Mouse (Mus musculus) kidney, embryonic 16.5 days (tissue): ENCODE results near the gene Rnase4. TPM values are rescaled to one million over a fixed set of nuclear protein-coding genes. Genes with fewer than 3 reads are reported as not detected.

Source experiments
- ATAC-seq: fragments of 200-750 bp; cut with Nextera tagmentation; 2 replicates; pipeline ENCODE4 v1.8.0; 2017; ENCODE audit warnings: moderate TSS enrichment; ENCODE audit not compliant: low FRiP score, low TSS enrichment
- H3K27ac ChIP-seq: fragments of 300-500 bp; sonication (generic); 2 replicates; pipeline ENCODE4 v1.5.1; 2014; ENCODE audit warnings: low read length
- H3K27me3 ChIP-seq: fragments of 300-500 bp; sonication (generic); 2 replicates; pipeline ENCODE4 v1.6.1; 2014; ENCODE audit warnings: low read length, control low read depth, mixed read lengths; ENCODE audit not compliant: insufficient read depth
- H3K36me3 ChIP-seq: fragments of 300-500 bp; sonication (generic); 2 replicates; pipeline ENCODE4 v1.6.1; 2014; ENCODE audit warnings: low read length, control low read depth, mixed read lengths; ENCODE audit not compliant: insufficient read depth
- H3K4me1 ChIP-seq: fragments of 300-500 bp; sonication (generic); 2 replicates; pipeline ENCODE4 v1.6.1; 2014; ENCODE audit warnings: low read length, control low read depth, mixed read lengths; ENCODE audit not compliant: insufficient read depth
- H3K4me2 ChIP-seq: fragments of 300-500 bp; sonication (generic); replicated peaks from 2 replicates; pipeline ENCODE4 v1.6.1; 2014; ENCODE audit warnings: low read depth, low read length
- H3K4me3 ChIP-seq: fragments of 300-500 bp; sonication (generic); 2 replicates; pipeline ENCODE4 v1.5.1; 2014; ENCODE audit warnings: mild to moderate bottlenecking, low read length
- H3K9ac ChIP-seq: fragments of 300-500 bp; sonication (generic); replicated peaks from 2 replicates; pipeline ENCODE4 v1.6.1; 2014; ENCODE audit warnings: low read length
- H3K9me3 ChIP-seq: fragments of 300-500 bp; sonication (generic); 2 replicates; pipeline ENCODE4 v1.6.1; 2016; ENCODE audit warnings: low read length, control low read depth
- WGBS: fragments of 180-500 bp; shearing (Covaris S2); extraction: QIAGEN DNeasy Blood & Tissue Kit; methylation state at CpG from one replicate; pipeline ENCODE4 v1.1.7; 2014; 5-methylcytosine and 5-hydroxymethylcytosine counted together
- polyA plus RNA-seq: library from polyadenylated mRNA; unstranded; fragments of >200 nt; fragmentation: Nextera tagmentation; extraction: Ambion mirVana; gene quantifications from 2 replicates; pipeline ENCODE4 v1.2.1, GENCODE M21; 2015

Gene Rnase4
- 45.5 and 47.7 TPM in 2 replicates for polyA plus RNA-seq

GRCm38 (mm10) chr14:51090921-51091900 lies at the start of gene Rnase4, which contains the start of gene Ang:
Gene Rnase4, plus strand, starts transcription at chr14:51091077.
Gene Ang, plus strand, starts transcription at chr14:51091150.
- H3K9me3 ChIP-seq, result no peaks in the 10 kb centered on the region
- ATAC-seq, result peak; percentile 10; the same call in 1 of the 2 replicates
- peaks cover 13% of the 10 kb centered on the region for H3K4me1 ChIP-seq
- peak within 1 kb of the TSS; percentile 80 for H3K4me2 ChIP-seq
- H3K9ac ChIP-seq, result peak within 1 kb of the TSS; percentile 79
- H3K27me3 ChIP-seq, result no peaks in the 10 kb centered on the region
- H3K4me3 ChIP-seq, result peak within 1 kb of the TSS; percentile 89
- no peaks in the 10 kb centered on the region for H3K36me3 ChIP-seq
- H3K27ac ChIP-seq, result peak within 1 kb of the TSS; percentile 93
- 6% methylated on average over 33 of the region's 33 CpGs for WGBS

GRCm38 (mm10) chr14:51041769-51042168 lies 49.1 kb upstream of the Rnase4 start, which contains the start of gene Rnase9:
Gene Rnase9, minus strand, starts transcription at chr14:51041869.
- H3K9me3 ChIP-seq, result no peaks in the 10 kb centered on the region
- no peaks in the 10 kb centered on the region for H3K27me3 ChIP-seq
- no peaks in the 10 kb centered on the region for H3K36me3 ChIP-seq
- H3K4me2 ChIP-seq, result no peak within 1 kb of the TSS
- H3K4me1 ChIP-seq, result no peaks in the 10 kb centered on the region
- WGBS, result 74% methylated on average over 6 of the region's 6 CpGs
- H3K4me3 ChIP-seq, result no peak within 1 kb of the TSS
- no peak within 1 kb of the TSS for H3K27ac ChIP-seq
- H3K9ac ChIP-seq, result no peak within 1 kb of the TSS
- no peak for ATAC-seq

- H3K4me3 ChIP-seq, result no peak overlapping the region
- H3K9me3 ChIP-seq, result no peaks in the 10 kb centered on the region
- H3K27ac ChIP-seq, result no peak overlapping the region
- no peaks in the 10 kb centered on the region for H3K36me3 ChIP-seq
- no peak overlapping the region for H3K4me2 ChIP-seq
- ATAC-seq, result no peak
- no peaks in the 10 kb centered on the region for H3K27me3 ChIP-seq
- H3K4me1 ChIP-seq, result no peaks in the 10 kb centered on the region
- H3K9ac ChIP-seq, result no peak overlapping the region
- WGBS, result 18% methylated on average over 5 of the region's 5 CpGs
Measured at GRCm38 (mm10) chr14:51047846-51048245, 43.0 kb upstream of the Rnase4 start.

- 0 out of 2 replicates have a peak, but pooled peaks cover 6% of the 10 kb centered on the region for H3K4me1 ChIP-seq
- H3K27me3 ChIP-seq, result no peaks in the 10 kb centered on the region
- no peak within 1 kb of the TSS for H3K27ac ChIP-seq
- 90% methylated on average over 2 of the region's 2 CpGs for WGBS
- H3K36me3 ChIP-seq, result no peaks in the 10 kb centered on the region
- no peak within 1 kb of the TSS for H3K4me2 ChIP-seq
- H3K4me3 ChIP-seq, result no peak within 1 kb of the TSS
- H3K9me3 ChIP-seq, result no peaks in the 10 kb centered on the region
- no peak within 1 kb of the TSS for H3K9ac ChIP-seq
- no peak for ATAC-seq
Measured at GRCm38 (mm10) chr14:51050063-51050462, 40.8 kb upstream of the Rnase4 start, which contains the start of gene Rnase11. Gene Rnase11, minus strand, starts transcription at chr14:51050163.

- H3K4me3 ChIP-seq, result no peak overlapping the region
- ATAC-seq, result 0 out of 2 replicates have a peak, but pooled peaks have one; percentile 64
- H3K4me1 ChIP-seq, result 0 out of 2 replicates have a peak, but pooled peaks cover 6% of the 10 kb centered on the region
- no peaks in the 10 kb centered on the region for H3K27me3 ChIP-seq
- H3K9ac ChIP-seq, result no peak overlapping the region
- H3K27ac ChIP-seq, result no peak overlapping the region
- no peaks in the 10 kb centered on the region for H3K9me3 ChIP-seq
- WGBS, result 39% methylated on average over 5 of the region's 5 CpGs
- H3K4me2 ChIP-seq, result no peak overlapping the region
- H3K36me3 ChIP-seq, result no peaks in the 10 kb centered on the region
Measured at GRCm38 (mm10) chr14:51051941-51052340, 38.9 kb upstream of the Rnase4 start.

GRCm38 (mm10) chr14:51053176-51053575 lies 37.7 kb upstream of the Rnase4 start:
- Histone ChIP-seq H3K4me3 (no peak overlapping the region), H3K4me2 (0 out of 2 replicates have a peak overlapping the region, but pooled peaks have one; percentile 8), H3K27ac (peak overlapping the region; percentile 35; the same call in 1 of the 2 replicates), H3K9me3 (no peaks in the 10 kb centered on the region), H3K27me3 (no peaks in the 10 kb centered on the region), H3K9ac (no peak overlapping the region), H3K4me1 (peaks cover 14% of the 10 kb centered on the region), H3K36me3 (no peaks in the 10 kb centered on the region)
- WGBS, result 19% methylated on average over 5 of the region's 5 CpGs
- ATAC-seq, result peak; percentile 72

GRCm38 (mm10) chr14:51054243-51055237 lies 36.3 kb upstream of the Rnase4 start:
- Histone ChIP-seq H3K27me3 (no peaks in the 10 kb centered on the region), H3K4me2 (0 out of 2 replicates have a peak overlapping the region, but pooled peaks have one; percentile 9), H3K9me3 (no peaks in the 10 kb centered on the region), H3K4me3 (no peak overlapping the region), H3K9ac (no peak overlapping the region), H3K27ac (peak overlapping the region; percentile 44; the same call in 1 of the 2 replicates), H3K4me1 (peaks cover 14% of the 10 kb centered on the region), H3K36me3 (no peaks in the 10 kb centered on the region)
- WGBS, result 60% methylated on average over 13 of the region's 13 CpGs
- ATAC-seq, result no peak

- 24% methylated on average over 9 of the region's 9 CpGs for WGBS
- peak within 1 kb of the TSS; percentile 47; the same call in 1 of the 2 replicates for H3K27ac ChIP-seq
Measured at GRCm38 (mm10) chr14:51057401-51057831, 33.5 kb upstream of the Rnase4 start, which contains the start of gene Rnase12. Gene Rnase12, minus strand, starts transcription at chr14:51057661.

GRCm38 (mm10) chr14:51060761-51061160 lies 30.1 kb upstream of the Rnase4 start:
- no peaks in the 10 kb centered on the region for H3K9me3 ChIP-seq
- H3K9ac ChIP-seq, result no peak overlapping the region
- H3K36me3 ChIP-seq, result no peaks in the 10 kb centered on the region
- no peaks in the 10 kb centered on the region for H3K27me3 ChIP-seq
- H3K4me3 ChIP-seq, result no peak overlapping the region
- no peak overlapping the region for H3K27ac ChIP-seq
- WGBS, result 91% methylated on average over 5 of the region's 5 CpGs
- H3K4me2 ChIP-seq, result no peak overlapping the region
- no peak for ATAC-seq
- peaks cover 14% of the 10 kb centered on the region for H3K4me1 ChIP-seq

More at GRCm38 (mm10) chr14:51057401-51057831, 33.5 kb upstream of the Rnase4 start, which contains the start of gene Rnase12:
- 0 out of 2 replicates have a peak within 1 kb of the TSS, but pooled peaks have one; percentile 1 for H3K4me3 ChIP-seq
- no peaks in the 10 kb centered on the region for H3K36me3 ChIP-seq
- peak; percentile 62; the same call in 1 of the 2 replicates for ATAC-seq
- peaks cover 15% of the 10 kb centered on the region for H3K4me1 ChIP-seq
- no peaks in the 10 kb centered on the region for H3K9me3 ChIP-seq
- H3K27me3 ChIP-seq, result no peaks in the 10 kb centered on the region
- peak within 1 kb of the TSS; percentile 38 for H3K4me2 ChIP-seq
- no peak within 1 kb of the TSS; the same call in 1 of the 2 replicates for H3K9ac ChIP-seq
